Mouse (Mus musculus) neural tube, embryonic 12.5 days (tissue): Measurements from ENCODE around the gene Tgoln1. TPM values are rescaled to one million over a fixed set of nuclear protein-coding genes. Genes with fewer than 3 reads are reported as not detected.

Experiments
- polyA plus RNA-seq: library from polyadenylated mRNA; unstranded; fragments of >200 nt; fragmentation: Nextera tagmentation; extraction: Ambion mirVana; gene quantifications from 2 replicates; pipeline ENCODE4 v1.2.1, GENCODE M21; 2016

Gene Tgoln1
- polyA plus RNA-seq, 1 experiment from 2014 or later = 36.7 TPM

Other genes starting within 250 kb of the Tgoln1 start
- 17.3 and 18.7 TPM in 2 replicates for gene Vamp5, start 236.5 kb downstream of the Tgoln1 start, polyA plus RNA-seq
- gene Vamp8, start 226.3 kb downstream of the Tgoln1 start, polyA plus RNA-seq = 31.8 and 34.6 TPM in 2 replicates
- 22.5 and 26.8 TPM in 2 replicates for gene Ggcx, start 202.7 kb downstream of the Tgoln1 start, polyA plus RNA-seq
- 379 and 423 TPM in 2 replicates for gene Mat2a, start 177.4 kb downstream of the Tgoln1 start, polyA plus RNA-seq
- gene Sh2d6, start 95.3 kb downstream of the Tgoln1 start, polyA plus RNA-seq = 0.34 and 0.96 TPM in 2 replicates
- 11.6 and 13.7 TPM in 2 replicates for gene Capg, start 72.6 kb downstream of the Tgoln1 start, polyA plus RNA-seq
- gene Elmod3, start 18.6 kb downstream of the Tgoln1 start, polyA plus RNA-seq = 15.7 and 17.2 TPM in 2 replicates
- gene Retsat, start 18.5 kb downstream of the Tgoln1 start, polyA plus RNA-seq = 5.1 and 6.1 TPM in 2 replicates
- gene Tcf7l1, start 172.3 kb upstream of the Tgoln1 start, polyA plus RNA-seq = 17.4 and 18.6 TPM in 2 replicates